Mouse (Mus musculus): ENCODE results near the gene Ttc21a.

GRCm38 (mm10) chr9:119899446-119899845 is 38.0 kb upstream of the Ttc21a start:
- TF ChIP-seq CTCF (IDR thresholded peaks at IDR 0.05; ENCODE audit: low read depth) (no peak), EP300 (optimal IDR thresholded peaks at IDR 0.05) (no peak)

All from stomach, postnatal 0 days (tissue).